14 mouse cellular contexts compared by ENCODE assay signal in the genomic region with DNA sequence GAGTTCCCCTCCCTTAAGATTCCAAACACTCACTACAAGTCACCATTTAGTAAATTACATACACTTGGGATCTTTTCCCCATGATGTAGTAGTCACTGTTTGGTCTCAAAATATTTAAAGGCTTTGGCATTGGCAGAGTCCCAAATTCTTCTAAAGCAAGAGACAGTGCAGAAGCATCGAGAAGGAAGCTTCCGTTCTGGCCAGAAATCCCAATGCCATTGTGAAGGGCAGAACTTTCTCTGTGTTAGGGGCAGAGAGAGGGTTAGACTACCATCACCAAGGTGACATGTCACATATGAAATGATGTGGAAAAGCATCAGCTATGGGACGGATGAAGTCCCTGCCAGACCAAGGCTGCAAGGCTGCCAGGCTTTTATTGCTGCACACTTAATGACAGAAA.
"Had no signal": no experiment of that assay in that cellular context is flagged by ENCODE, and none has a peak within 500 bp of the region (broad histone marks: within the 10 kb centered on the region; RNA-seq: fewer than 3 reads in every experiment).

No protein-coding gene starts in this region.

- H3K36me3 ChIP-seq: limb, embryonic 15.5 days; lung, embryonic 15.5 days; midbrain, embryonic 15.5 days; stomach, embryonic 15.5 days had no signal

- H3K9ac ChIP-seq: kidney, embryonic 15.5 days; limb, embryonic 15.5 days; liver, embryonic 12.5 days; lung, embryonic 15.5 days; midbrain, embryonic 15.5 days; neural tube, embryonic 12.5 days; stomach, embryonic 15.5 days had no signal

- H3K9me3 ChIP-seq: kidney, embryonic 15.5 days; limb, embryonic 15.5 days; liver, embryonic 12.5 days; lung, embryonic 15.5 days; midbrain, embryonic 15.5 days; neural tube, embryonic 12.5 days; stomach, embryonic 15.5 days had no signal

- H3K4me2 ChIP-seq: kidney, embryonic 15.5 days; limb, embryonic 15.5 days; liver, embryonic 12.5 days; lung, embryonic 15.5 days; midbrain, embryonic 11.5 days; midbrain, embryonic 15.5 days; neural tube, embryonic 12.5 days; stomach, embryonic 15.5 days had no signal

- DNase-seq: kidney, adult 18-20 months; kidney, postnatal 14 days; lung, postnatal 4 days; right cerebral cortex, postnatal 14 days; thymus, adult 2 months; thymus, postnatal 25 days had no signal

- ATAC-seq: liver, embryonic 12.5 days; midbrain, embryonic 15.5 days had no signal

- H3K4me3 ChIP-seq: kidney, embryonic 15.5 days; limb, embryonic 15.5 days; liver, embryonic 12.5 days; lung, embryonic 15.5 days; midbrain, embryonic 15.5 days; neural tube, embryonic 12.5 days; stomach, embryonic 15.5 days had no signal

- H3K27ac ChIP-seq: kidney, embryonic 15.5 days; limb, embryonic 15.5 days; liver, embryonic 12.5 days; lung, embryonic 15.5 days; midbrain, embryonic 15.5 days; neural tube, embryonic 12.5 days; stomach, embryonic 15.5 days had no signal

- H3K4me1 ChIP-seq: kidney, embryonic 15.5 days; limb, embryonic 15.5 days; liver, embryonic 12.5 days; lung, embryonic 15.5 days; midbrain, embryonic 15.5 days; neural tube, embryonic 12.5 days; stomach, embryonic 15.5 days had no signal

- H3K27me3 ChIP-seq: kidney, embryonic 15.5 days; limb, embryonic 15.5 days; liver, embryonic 12.5 days; lung, embryonic 15.5 days; midbrain, embryonic 15.5 days; neural tube, embryonic 12.5 days; stomach, embryonic 15.5 days had no signal
